Mouse (Mus musculus): ENCODE results near the gene Gm8720.
"Not testable (repeated sequence)": the region's sequence is repeated elsewhere in the genome, so short reads cannot be mapped to it uniquely, and the experiment has no call there.

Gene Gm8720

GRCm38 (mm10) chr7:23067356-23067755 is at the start of gene Gm8720:
Gene Gm8720, minus strand, starts transcription at chr7:23067456.
- DNase-seq (ENCODE audit: low read depth) = not testable (repeated sequence)

GRCm38 (mm10) chr7:23055240-23055639 is 12.0 kb downstream of the Gm8720 start, which contains the start of gene Vmn1r163:
Gene Vmn1r163, plus strand, starts transcription at chr7:23055540.
- not testable (repeated sequence) for DNase-seq (ENCODE audit: low read depth)

GRCm38 (mm10) chr7:23019823-23020222 is 47.4 kb downstream of the Gm8720 start, which contains the start of gene Gm4216:
Gene Gm4216, minus strand, starts transcription at chr7:23019923.
- not testable (repeated sequence) for DNase-seq (ENCODE audit: low read depth)
